Mouse (Mus musculus) hindbrain, postnatal 0 days (tissue): ENCODE results near the gene En2. TPM values are rescaled to one million over a fixed set of nuclear protein-coding genes. Genes with fewer than 3 reads are reported as not detected.
A peak's percentile ranks its signal among the peaks of the same experiment; 100 is the strongest.

Experiments
- ATAC-seq: fragments of 200-750 bp; cut with Nextera tagmentation; 2 replicates; pipeline ENCODE4 v1.8.0; 2017; ENCODE audit warnings: mild to moderate bottlenecking, moderate TSS enrichment, moderate library complexity
- DNase-seq: peaks from one replicate; pipeline ENCODE4 v3.0.0-alpha.2; 2015; ENCODE audit warnings: low spot score
- H3K27ac ChIP-seq: fragments of 300-500 bp; sonication (generic); 2 replicates; pipeline ENCODE4 v1.5.1; 2014; ENCODE audit warnings: mild to moderate bottlenecking
- H3K27me3 ChIP-seq: fragments of 300-500 bp; sonication (generic); 2 replicates; pipeline ENCODE4 v1.6.1; 2014; ENCODE audit warnings: low read length, mixed read lengths; ENCODE audit not compliant: insufficient read depth
- H3K36me3 ChIP-seq: fragments of 300-500 bp; sonication (generic); 2 replicates; pipeline ENCODE4 v1.6.1; 2014; ENCODE audit warnings: low read length, mixed read lengths; ENCODE audit not compliant: insufficient read depth
- H3K4me1 ChIP-seq: fragments of 300-500 bp; sonication (generic); 2 replicates; pipeline ENCODE4 v1.6.1; 2014; ENCODE audit warnings: antibody characterized with exemption, low read length, mixed read lengths; ENCODE audit not compliant: insufficient read depth
- H3K4me2 ChIP-seq: fragments of 300-500 bp; sonication (generic); 2 replicates; pipeline ENCODE4 v1.6.1; 2014; ENCODE audit warnings: low read depth, mild to moderate bottlenecking, low read length, moderate library complexity, mixed read lengths
- H3K4me3 ChIP-seq: fragments of 300-500 bp; sonication (generic); 2 replicates; pipeline ENCODE4 v1.5.1; 2014; ENCODE audit warnings: low read length
- H3K9ac ChIP-seq: fragments of 300-500 bp; sonication (generic); replicated peaks from 2 replicates; pipeline ENCODE4 v1.6.1; 2014; ENCODE audit warnings: mild to moderate bottlenecking, low read length, moderate library complexity, mixed read lengths
- H3K9me3 ChIP-seq: fragments of 300-500 bp; sonication (generic); 2 replicates; pipeline ENCODE4 v1.6.1; 2016; ENCODE audit warnings: low read length, mixed read lengths
- CTCF ChIP-seq: IDR thresholded peaks from 2 replicates; pipeline ENCODE4 v1.5.1; 2016; ENCODE audit warnings: antibody characterized with exemption, control low read depth, low read depth
- WGBS: fragments of 180-500 bp; shearing (Covaris S2); extraction: QIAGEN DNeasy Blood & Tissue Kit; methylation state at CpG from one replicate; pipeline ENCODE4 v1.1.7; 2014; 5-methylcytosine and 5-hydroxymethylcytosine counted together
- polyA plus RNA-seq: library from polyadenylated mRNA; unstranded; fragments of >200 nt; fragmentation: Nextera tagmentation; extraction: Ambion mirVana; gene quantifications from 2 replicates; pipeline ENCODE4 v1.2.1, GENCODE M21; 2015
- total RNA-seq: library from RNA; depleted of rRNA; stranded (reverse); fragments of >200 nt; gene quantifications from 2 replicates; pipeline ENCODE4 v1.2.3, GENCODE M21; 2014

The En2 gene
- total and polyA plus RNA-seq, 2 experiments from 2014 or later = 1.1 to 33.8 TPM

DNA sequence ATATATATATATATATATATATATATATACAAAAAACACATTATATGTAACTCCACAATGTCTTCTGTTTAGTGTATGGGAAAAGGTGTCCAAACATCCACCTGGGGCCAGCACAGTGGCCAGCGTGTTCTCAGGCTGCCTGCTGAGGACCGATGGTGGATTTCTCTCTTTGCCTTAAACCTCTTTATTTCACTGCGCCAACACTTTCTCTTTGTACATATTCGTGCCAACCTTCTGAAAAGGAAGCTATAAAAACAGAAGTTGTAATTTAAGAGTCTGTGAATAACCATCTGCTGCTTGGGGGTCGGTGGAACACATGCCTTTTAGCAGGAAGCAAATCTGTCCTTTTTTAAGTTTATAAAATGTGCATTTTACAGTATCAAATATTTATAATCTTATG lies 6.2 kb downstream of the En2 start:
- peaks cover 44% of the 10 kb centered on the region for H3K27me3 ChIP-seq
- no peaks in the 10 kb centered on the region for H3K36me3 ChIP-seq
- no peak for TF ChIP-seq CTCF
- no peak overlapping the region for H3K4me3 ChIP-seq
- ATAC-seq = no peak
- no peak for DNase-seq
- H3K27ac ChIP-seq = no peak overlapping the region
- WGBS = 19% methylated on average over 5 of the region's 5 CpGs
- no peak overlapping the region for H3K9ac ChIP-seq
- peak overlapping the region; percentile 28; the same call in 1 of the 2 replicates for H3K4me2 ChIP-seq
- no peaks in the 10 kb centered on the region for H3K4me1 ChIP-seq
- H3K9me3 ChIP-seq = no peaks in the 10 kb centered on the region

DNA sequence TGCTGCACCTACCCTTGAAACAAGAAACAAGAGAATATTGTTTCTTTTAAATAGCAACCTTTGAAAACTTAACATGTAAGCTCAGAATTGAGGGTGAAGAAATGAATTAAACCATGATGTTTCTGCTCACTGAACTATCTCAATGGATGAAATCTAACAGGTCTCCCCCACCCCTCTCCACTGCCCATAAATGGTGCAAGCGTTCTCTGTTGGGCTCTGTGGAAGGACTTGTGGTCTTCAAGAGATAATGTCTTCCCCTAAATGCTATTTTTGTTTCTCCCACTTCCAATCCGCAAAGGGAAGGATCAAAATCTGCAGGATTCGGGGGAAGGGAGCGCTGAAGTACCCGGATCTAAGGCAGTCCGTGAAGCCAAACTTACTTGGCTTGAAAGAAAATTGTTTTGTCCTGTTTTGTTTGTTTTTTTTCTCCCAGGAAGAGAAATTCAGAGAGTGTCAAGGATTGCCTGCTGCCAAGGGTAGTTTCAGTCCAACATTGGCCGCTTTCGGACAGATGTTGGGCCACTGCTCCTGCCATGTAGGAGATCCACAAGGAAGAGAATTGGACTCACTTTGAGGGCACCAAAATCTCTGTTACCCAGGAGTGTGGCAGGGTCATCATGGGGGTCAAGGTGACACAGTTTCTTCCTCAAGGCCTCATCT lies 6.9 kb downstream of the En2 start:
- no peak for TF ChIP-seq CTCF
- Histone ChIP-seq H3K4me3 (no peak overlapping the region), H3K27me3 (peaks cover 48% of the 10 kb centered on the region), H3K36me3 (no peaks in the 10 kb centered on the region), H3K9ac (no peak overlapping the region), H3K27ac (no peak overlapping the region), H3K4me2 (no peak overlapping the region), H3K4me1 (no peaks in the 10 kb centered on the region), H3K9me3 (no peaks in the 10 kb centered on the region)
- DNase-seq (no peak), ATAC-seq (no peak)
- WGBS = 9% methylated on average over 8 of the region's 8 CpGs

DNA sequence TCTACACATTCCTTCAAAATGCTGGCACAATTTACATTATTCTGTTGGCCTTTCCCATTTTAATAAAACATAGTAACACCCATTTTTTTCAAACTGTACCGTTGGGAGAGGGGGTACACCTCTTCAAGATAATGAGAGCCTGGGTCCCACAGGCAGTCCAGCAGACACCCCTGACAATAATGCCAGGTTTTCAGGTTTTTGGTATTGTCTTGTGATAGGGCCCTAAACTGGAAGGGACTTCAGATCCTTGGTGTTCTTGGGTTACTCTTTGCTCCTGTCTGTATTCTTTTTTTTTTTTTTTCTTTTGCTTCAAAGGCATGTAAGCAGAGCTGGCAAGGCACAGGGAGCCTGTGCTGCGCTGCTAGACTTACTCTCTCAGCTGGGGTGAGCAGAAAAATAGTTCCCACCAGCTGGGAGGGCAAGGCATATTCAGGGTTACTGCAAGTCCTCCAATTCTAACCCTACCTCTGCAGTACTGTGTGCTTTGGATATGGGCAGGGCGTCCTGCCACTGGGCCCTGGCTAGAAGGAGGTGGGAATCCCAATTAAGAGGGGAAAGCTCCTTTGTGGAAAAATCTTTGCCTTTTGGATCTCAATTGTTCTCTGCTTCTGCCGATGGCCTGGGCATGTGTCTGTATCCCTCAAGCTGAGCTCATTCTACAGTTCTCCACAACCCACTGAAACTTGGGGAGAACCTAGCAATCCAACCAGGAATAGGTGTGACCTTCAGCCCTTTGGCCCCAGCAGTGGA lies 7.6 kb downstream of the En2 start:
- no peak for DNase-seq

DNA sequence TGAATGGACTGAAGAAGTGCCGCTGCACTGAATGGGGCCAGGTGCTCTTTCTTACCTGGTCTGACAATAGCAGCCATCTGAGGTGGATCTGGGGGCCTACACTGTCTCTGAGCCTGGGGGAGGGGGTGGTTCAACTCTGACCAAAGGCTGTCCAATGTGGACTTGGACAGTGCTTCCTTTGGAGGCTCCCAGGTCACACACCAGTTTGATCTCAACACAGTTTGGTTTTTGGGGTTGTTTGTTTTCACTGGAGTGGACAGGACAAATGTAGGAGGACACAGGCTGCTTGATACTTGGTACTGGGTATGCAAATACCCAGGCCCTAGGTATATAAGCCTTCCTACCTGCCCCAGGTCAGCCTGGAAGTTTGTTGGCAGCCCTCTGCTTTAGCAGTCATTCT lies 8.2 kb downstream of the En2 start:
- peaks cover 57% of the 10 kb centered on the region for H3K27me3 ChIP-seq
- H3K4me2 ChIP-seq = peak overlapping the region; percentile 16; the same call in 1 of the 2 replicates
- H3K9me3 ChIP-seq = no peaks in the 10 kb centered on the region
- TF ChIP-seq CTCF = no peak
- no peaks in the 10 kb centered on the region for H3K36me3 ChIP-seq
- no peak overlapping the region for H3K4me3 ChIP-seq
- 15% methylated on average over 1 of the region's 1 CpGs for WGBS
- peak overlapping the region; percentile 80; the same call in 1 of the 2 replicates for H3K27ac ChIP-seq
- no peak overlapping the region for H3K9ac ChIP-seq
- DNase-seq (no peak), ATAC-seq (no peak)
- no peaks in the 10 kb centered on the region for H3K4me1 ChIP-seq

More for the DNA sequence above, 7.6 kb downstream of the En2 start:
- H3K4me1 ChIP-seq = no peaks in the 10 kb centered on the region
- H3K27ac ChIP-seq = peak overlapping the region; percentile 80; the same call in 1 of the 2 replicates
- H3K4me3 ChIP-seq = no peak overlapping the region
- peaks cover 51% of the 10 kb centered on the region for H3K27me3 ChIP-seq
- H3K9me3 ChIP-seq = no peaks in the 10 kb centered on the region
- ATAC-seq = no peak
- H3K36me3 ChIP-seq = no peaks in the 10 kb centered on the region
- 0 out of 2 replicates have a peak overlapping the region, but pooled peaks have one; percentile 7 for H3K4me2 ChIP-seq
- no peak for TF ChIP-seq CTCF
- H3K9ac ChIP-seq = no peak overlapping the region
- WGBS = 14% methylated on average over 4 of the region's 4 CpGs

DNA sequence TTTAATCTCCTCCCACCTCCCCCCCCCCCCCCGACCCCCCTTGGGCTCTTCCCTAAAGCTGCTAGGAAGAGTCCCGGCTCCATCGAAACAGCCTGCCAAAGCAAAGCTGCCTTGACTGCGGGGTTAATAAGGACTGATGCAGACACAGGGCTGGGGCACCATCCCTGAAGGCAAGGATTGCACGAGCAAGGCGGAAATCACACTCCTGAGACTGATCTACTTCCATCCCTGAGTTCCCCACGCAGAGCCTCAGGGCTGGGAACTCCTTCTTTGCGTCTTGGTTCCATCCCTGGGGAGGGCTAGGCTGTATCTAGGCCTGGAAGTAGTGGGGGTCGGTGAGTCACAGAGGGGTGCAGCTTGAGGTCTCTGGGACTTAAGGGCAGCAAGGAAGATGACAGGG lies 8.6 kb downstream of the En2 start:
- H3K9me3 ChIP-seq = no peaks in the 10 kb centered on the region
- H3K4me2 ChIP-seq = peak overlapping the region; percentile 16; the same call in 1 of the 2 replicates
- H3K9ac ChIP-seq = no peak overlapping the region
- H3K27me3 ChIP-seq = peaks cover 56% of the 10 kb centered on the region
- H3K27ac ChIP-seq = peak overlapping the region; percentile 80; the same call in 1 of the 2 replicates
- H3K4me1 ChIP-seq = no peaks in the 10 kb centered on the region
- no peak for ATAC-seq
- H3K4me3 ChIP-seq = no peak overlapping the region
- WGBS = 6% methylated on average over 9 of the region's 9 CpGs
- no peak for TF ChIP-seq CTCF
- DNase-seq = no peak
- no peaks in the 10 kb centered on the region for H3K36me3 ChIP-seq

DNA sequence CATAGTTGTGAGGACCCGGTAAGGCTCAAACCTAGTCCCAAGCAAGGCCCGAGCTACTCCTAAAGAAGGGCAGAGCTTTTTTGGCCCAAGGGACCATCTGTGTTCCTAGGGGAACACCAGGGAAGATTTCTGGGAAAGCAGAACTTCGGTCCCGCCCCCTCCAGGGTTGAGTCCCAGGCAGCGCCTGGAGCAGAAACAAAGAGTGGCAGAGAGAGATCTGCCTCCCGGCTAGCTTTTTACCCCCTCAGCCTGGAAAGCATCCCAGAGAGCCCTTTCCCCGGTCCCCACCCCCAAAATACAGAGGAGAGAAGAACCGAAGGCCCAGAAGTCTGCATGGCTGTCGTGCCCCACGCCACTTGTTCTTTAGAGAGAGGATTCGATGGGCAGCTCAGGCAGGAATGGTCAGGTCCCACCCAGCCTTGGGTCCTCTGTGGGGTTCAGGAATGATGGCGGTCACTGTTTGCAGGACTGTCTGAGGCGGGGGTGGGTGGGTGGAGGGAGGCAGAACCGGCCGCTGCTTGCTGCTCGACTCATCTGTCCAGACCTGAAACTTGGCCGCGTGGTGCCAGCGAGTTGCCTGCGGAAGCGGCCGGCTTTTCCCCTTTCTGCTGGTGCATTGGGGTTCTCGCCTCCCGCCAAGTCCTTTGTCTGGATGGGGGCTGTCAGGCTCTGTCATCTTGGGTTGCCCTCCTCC lies 9.5 kb downstream of the En2 start:
- peak; percentile 73 for DNase-seq
- ATAC-seq = peak; percentile 85
- H3K4me2 ChIP-seq = peak overlapping the region; percentile 48
- peak overlapping the region; percentile 30; the same call in 1 of the 2 replicates for H3K9ac ChIP-seq
- no peak for TF ChIP-seq CTCF
- 2% methylated on average over 24 of the region's 24 CpGs for WGBS
- peak overlapping the region; percentile 7; the same call in 1 of the 2 replicates for H3K4me3 ChIP-seq
- H3K36me3 ChIP-seq = no peaks in the 10 kb centered on the region
- no peaks in the 10 kb centered on the region for H3K4me1 ChIP-seq
- H3K27ac ChIP-seq = peak overlapping the region; percentile 80
- no peaks in the 10 kb centered on the region for H3K9me3 ChIP-seq
- H3K27me3 ChIP-seq = peaks cover 51% of the 10 kb centered on the region
